Mouse (Mus musculus): ENCODE data around the gene P2ry4.

The P2ry4 gene

GRCm38 (mm10) chrX:100594791-100595190, at the start of gene P2ry4:
Gene P2ry4, minus strand, starts transcription at chrX:100594869.
- no peak for DNase-seq (ENCODE audit: low spot score)

- no peak for DNase-seq (ENCODE audit: low spot score)
Measured at GRCm38 (mm10) chrX:100638477-100638876, 43.8 kb upstream of the P2ry4 start.

- no peak for DNase-seq (ENCODE audit: low spot score)
Measured at GRCm38 (mm10) chrX:100629076-100629475, 34.4 kb upstream of the P2ry4 start.

- peak; percentile 41 for DNase-seq (ENCODE audit: low spot score)
Measured at GRCm38 (mm10) chrX:100625802-100626793, 31.4 kb upstream of the P2ry4 start, which contains the start of gene Pdzd11. Gene Pdzd11, minus strand, starts transcription at chrX:100626568.

- DNase-seq (ENCODE audit: low spot score) = no peak
Measured at GRCm38 (mm10) chrX:100625546-100625801, 30.8 kb upstream of the P2ry4 start, which contains the start of gene Kif4. Gene Kif4, plus strand, starts transcription at chrX:100625737.

- no peak for DNase-seq (ENCODE audit: low spot score)
Measured at GRCm38 (mm10) chrX:100625146-100625545, 30.5 kb upstream of the P2ry4 start.

GRCm38 (mm10) chrX:100624242-100624641, 29.6 kb upstream of the P2ry4 start:
- no peak for DNase-seq (ENCODE audit: low spot score)

GRCm38 (mm10) chrX:100621366-100621765, 26.7 kb upstream of the P2ry4 start:
- DNase-seq (ENCODE audit: low spot score) = no peak

- DNase-seq (ENCODE audit: low spot score) = no peak
Measured at GRCm38 (mm10) chrX:100618488-100618887, 23.8 kb upstream of the P2ry4 start.

GRCm38 (mm10) chrX:100605314-100605713, 10.6 kb upstream of the P2ry4 start, which contains the start of gene Arr3:
Gene Arr3, plus strand, starts transcription at chrX:100605497.
- no peak for DNase-seq (ENCODE audit: low spot score)

GRCm38 (mm10) chrX:100599755-100600154, 5.1 kb upstream of the P2ry4 start:
- DNase-seq (ENCODE audit: low spot score) = no peak

- DNase-seq (ENCODE audit: low spot score) = no peak
Measured at GRCm38 (mm10) chrX:100597439-100597838, 2.8 kb upstream of the P2ry4 start.

GRCm38 (mm10) chrX:100571951-100572350, 22.7 kb downstream of the P2ry4 start, which contains the start of gene Awat1:
Gene Awat1, plus strand, starts transcription at chrX:100572251.
- DNase-seq (ENCODE audit: low spot score) = no peak

- DNase-seq (ENCODE audit: low spot score) = no peak
Measured at GRCm38 (mm10) chrX:100565696-100566095, 29.0 kb downstream of the P2ry4 start.

GRCm38 (mm10) chrX:100556026-100556425, 38.6 kb downstream of the P2ry4 start:
- no peak for DNase-seq (ENCODE audit: low spot score)
